Mouse (Mus musculus): ENCODE results near the gene Zfp605.
"Not testable (repeated sequence)": the region's sequence is repeated elsewhere in the genome, so short reads cannot be mapped to it uniquely, and the experiment has no call there.

The Zfp605 gene

DNA sequence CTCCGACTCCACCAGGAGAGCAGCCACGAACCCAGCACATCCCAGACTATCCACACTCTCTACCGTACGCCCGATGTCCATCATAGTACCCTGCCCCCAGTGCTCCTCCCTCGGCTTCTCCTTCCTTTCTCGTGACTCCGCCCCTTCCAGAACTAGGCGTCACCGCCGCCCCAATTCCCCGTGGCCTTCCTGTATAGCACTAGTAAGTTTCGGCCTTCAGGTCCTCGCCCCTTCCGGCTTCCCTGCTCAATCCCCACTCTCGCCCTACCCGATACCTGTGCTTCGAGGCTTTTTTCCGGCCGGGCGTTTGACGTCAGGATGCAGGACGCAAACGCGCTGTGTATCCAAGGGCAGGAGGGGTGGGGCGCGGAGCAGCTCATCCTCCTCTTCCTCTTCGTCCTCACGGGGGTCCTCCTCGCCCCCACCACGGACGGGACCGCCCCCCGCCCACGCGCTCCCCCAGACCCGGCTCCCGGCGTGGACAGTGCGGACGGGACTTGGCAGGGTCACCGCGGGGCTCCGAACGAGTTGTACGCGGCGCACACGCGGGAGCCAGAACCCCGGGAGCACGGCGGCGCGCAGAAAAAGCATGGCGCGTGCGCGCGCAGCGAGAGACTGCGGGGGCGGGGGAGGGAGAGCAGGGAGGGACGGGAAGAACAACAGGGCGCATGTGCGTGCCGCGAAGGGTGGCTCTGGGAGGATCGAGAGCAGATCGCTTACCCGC is 2.1 kb upstream of the Zfp605 start, which contains the start of gene Gtpbp6:
TSS of gene Gtpbp6 (minus strand) at position 617 of the 724 bp plus-strand sequence.
- peak; percentile 97 for DNase-seq (ENCODE audit: low read depth, low spot score)

DNA sequence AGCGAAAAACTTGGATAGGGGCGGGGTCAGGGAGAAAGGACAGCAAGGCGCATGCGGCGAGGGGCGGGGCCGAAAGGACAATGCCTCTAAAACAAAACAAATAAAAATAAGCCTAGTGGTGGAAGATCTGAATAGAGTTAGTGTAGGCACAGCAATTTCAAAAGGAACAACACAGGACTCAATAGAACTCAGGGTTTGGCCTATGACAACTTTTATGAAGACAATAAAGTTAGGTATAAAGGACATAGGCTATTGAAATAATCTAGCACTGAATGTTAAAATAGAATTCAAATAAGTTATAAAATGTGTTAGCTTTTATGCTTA is 1.6 kb upstream of the Zfp605 start:
- no peak for DNase-seq (ENCODE audit: low read depth, low spot score)

GRCm38 (mm10) chr5:110122380-110122779 is 12.5 kb downstream of the Zfp605 start:
- not testable (repeated sequence) for DNase-seq (ENCODE audit: low read depth, low spot score)

DNA sequence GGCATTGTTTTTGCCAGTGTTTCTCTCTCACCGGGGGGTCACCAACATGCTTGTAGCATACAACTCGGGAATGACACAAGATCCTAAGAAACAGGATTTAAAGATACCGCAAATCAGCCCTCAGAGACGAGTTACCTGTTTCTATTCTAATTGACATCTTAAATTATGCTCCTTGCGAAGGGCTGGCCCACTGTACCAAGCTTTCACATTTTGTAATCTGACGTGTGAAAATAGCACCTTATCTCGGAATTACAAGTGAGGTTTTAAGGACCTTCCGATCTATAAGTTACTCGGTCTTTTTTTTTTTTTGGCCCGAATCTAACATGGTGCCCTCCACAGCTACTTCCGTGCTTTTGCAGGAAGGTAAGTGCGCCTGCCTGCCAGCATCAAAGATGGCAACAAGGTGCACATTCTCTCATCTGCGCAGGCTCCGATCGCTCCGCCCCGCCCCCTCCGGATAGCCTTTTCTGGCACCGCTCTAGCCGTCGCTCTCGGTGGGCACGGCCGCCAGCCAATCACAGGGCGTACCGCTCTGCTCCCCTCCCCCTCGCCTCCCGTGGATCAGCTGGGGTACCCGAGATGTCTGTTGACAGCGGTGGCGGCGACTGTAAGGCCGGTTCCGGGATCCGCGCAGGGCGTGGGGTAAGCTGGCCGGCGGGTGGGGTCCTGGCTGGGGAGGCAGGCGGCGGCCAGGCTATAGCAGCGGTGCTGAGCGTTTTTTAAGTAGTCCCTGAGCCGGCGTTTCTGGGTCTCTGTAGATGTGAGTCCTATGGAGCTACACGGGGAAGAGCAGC is 25.6 kb downstream of the Zfp605 start, which contains the start of gene Chfr:
TSS of gene Chfr (plus strand) at position 550 of the 794 bp plus-strand sequence.
- peak; percentile 99 for DNase-seq (ENCODE audit: low read depth, low spot score)

- no peak for DNase-seq (ENCODE audit: low read depth, low spot score)
Observed at GRCm38 (mm10) chr5:110136087-110136464, 26.2 kb downstream of the Zfp605 start.

GRCm38 (mm10) chr5:110137816-110138215 is 27.9 kb downstream of the Zfp605 start:
- no peak for DNase-seq (ENCODE audit: low read depth, low spot score)

DNA sequence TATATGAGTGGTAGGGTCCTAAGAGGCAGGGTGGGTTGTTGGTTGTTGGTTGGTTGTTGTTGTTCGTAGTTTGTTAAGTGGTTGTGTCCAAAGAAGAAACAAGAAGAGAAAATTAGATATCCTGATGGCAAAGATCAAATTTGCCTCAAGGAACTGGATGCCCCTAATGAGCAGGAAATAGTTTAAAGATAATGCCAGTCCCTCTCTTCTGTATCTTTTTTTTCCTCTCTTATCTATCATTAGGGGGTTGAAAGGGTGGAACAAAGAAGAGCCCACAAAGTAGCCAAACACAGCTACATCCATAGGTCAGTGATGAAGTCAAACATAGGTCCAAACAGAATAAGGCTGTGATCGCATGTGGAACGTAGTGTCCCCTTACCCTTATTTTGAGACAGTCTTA is 29.4 kb downstream of the Zfp605 start:
- no peak for DNase-seq (ENCODE audit: low read depth, low spot score)

DNA sequence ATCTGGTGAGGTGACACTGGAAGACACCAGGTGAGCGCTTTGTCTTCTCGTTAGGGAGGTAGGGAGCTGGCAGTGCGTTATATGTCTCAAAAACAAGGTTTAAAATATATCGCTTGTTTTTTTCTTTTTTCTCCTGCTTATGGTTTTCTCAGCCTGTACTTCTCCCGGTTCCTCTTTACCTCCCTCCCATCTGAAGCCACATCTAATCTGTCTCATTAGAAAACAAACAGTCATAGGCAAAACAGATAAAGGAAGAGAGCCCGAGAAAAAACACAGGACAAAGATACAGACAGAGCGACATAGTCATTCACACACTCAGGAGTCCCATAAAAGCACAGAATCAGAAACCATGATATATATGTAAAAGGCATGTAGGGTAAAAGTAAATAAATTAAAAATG is 30.5 kb downstream of the Zfp605 start:
- no peak for DNase-seq (ENCODE audit: low read depth, low spot score)

GRCm38 (mm10) chr5:110142309-110142708 is 32.4 kb downstream of the Zfp605 start:
- no peak for DNase-seq (ENCODE audit: low read depth, low spot score)

DNA sequence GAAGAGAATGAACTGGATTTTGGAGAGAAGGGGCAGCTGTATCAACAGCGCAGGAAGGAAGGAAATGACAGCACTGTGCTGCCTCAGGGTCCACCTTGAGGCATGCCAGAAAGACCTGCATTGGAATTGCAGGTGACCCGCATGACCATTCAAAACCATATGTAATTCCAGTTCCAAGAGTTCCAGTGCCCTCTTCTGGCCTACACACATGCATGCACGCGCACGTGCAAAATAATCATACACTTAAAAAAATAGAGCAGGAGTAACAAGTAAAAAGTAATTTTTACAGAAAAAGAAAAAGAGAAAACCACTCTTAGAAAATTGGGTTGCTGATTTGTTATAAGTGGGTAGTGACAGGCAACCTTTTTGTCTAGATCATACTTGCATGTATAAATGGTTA is 33.1 kb downstream of the Zfp605 start:
- peak; percentile 33 for DNase-seq (ENCODE audit: low read depth, low spot score)

DNA sequence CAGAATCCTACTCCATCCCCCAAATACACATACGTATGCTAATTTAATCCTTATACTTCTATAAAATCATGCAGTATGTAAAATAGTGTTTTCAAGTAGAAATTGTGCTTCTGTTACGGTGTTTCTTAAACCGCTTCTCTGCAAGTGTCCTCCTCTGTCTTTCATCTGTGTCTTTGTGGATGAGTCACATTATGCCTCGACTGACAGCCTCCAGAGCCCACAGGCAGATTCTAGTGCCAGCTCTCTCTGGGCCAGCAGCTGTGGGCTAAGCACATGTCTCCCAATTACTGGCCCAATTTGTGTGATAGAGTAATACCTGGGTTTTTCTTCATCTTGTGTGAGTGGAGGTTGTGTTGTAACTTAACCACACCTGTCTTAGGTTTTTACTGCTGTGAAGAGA is 59.5 kb downstream of the Zfp605 start:
- no peak for DNase-seq (ENCODE audit: low read depth, low spot score)

DNA sequence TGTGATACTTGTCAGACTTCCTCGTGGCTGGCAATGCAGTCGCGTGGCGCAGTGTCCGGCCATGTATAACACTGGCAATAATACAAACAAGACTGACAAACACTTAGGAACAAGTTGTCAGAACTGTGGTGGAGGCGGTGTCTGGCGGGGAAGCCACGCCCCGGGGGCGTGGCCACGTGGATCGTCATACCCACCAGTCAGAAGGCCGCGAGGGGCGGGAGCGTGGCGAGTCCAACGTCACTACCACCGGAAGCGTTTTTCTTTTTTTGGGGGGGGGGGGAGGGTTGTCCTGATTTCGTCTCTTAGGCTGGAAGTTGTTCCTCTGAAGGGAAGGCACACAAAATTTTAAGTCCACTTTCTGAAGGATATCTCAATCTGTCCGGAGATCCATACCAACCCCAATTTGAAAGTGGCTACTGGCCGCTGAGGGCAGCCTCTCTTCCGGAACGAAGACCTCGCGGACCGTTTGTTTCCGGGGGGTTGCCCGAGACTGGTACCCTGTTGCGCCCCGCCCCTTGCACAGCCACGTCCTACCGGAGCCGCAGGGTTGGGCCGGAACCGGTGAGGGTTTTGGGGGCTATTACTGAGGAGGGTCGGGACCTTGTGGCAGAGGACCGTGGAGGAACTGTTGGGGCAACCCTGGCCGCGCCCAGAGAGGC is 66.6 kb downstream of the Zfp605 start, which contains the start of gene Golga3:
TSS of gene Golga3 (plus strand) at position 340 of the 659 bp plus-strand sequence.
- DNase-seq (ENCODE audit: low read depth, low spot score) = peak; percentile 97

DNA sequence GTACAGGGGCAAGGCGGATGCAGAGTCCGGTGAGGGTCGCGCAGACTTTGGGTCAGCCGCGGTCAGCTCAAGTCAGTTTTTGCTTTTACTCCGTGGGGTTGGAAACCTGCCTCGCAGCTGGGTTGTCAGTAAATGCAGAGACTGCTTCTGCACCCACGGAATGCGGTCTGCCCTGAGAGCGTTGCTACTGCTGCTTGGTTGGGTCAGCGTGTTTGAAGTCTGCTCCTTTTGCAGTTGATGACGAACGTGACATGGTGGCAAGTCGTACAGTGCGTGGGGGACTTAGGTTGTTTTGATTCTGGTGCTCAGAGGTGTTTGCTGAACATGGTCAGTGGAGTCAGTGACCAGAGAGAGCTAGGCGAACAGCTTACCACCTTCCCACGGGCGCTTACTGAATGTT is 67.1 kb downstream of the Zfp605 start:
- DNase-seq (ENCODE audit: low read depth, low spot score) = peak; percentile 59

DNA sequence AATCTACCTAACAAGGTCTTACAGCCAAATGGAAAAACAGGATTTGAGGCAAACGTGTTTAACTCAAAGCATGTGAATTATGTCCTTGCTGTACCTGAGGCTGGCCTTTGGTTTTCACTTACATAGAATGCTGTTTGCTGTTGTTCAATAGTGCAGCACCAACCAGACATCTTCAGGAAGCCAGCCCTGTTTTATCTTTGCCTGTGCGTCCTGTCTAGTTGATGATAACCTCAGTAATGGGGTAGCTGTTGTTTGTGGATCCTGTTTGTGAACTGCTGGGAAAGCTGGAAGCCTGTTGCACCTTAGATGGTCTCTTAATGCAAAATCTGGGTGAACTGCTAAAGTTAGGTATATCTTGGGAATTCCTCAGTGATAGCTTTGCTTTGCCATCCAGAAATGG is 68.7 kb downstream of the Zfp605 start:
- DNase-seq (ENCODE audit: low read depth, low spot score) = no peak
